Mouse (Mus musculus): ENCODE measurements around the gene Dedd2.

GRCm38 (mm10) chr7:25213099-25213498 is 7.3 kb downstream of the Dedd2 start:
- TF ChIP-seq CTCF (IDR thresholded peaks at IDR 0.05): no peak
- no peak for TF ChIP-seq POLR2A (IDR thresholded peaks at IDR 0.05; ENCODE audit: insufficient read depth, low read depth, low read length)

Data from heart, adult 2 months (tissue).